Mouse (Mus musculus) splenic B cell, adult 2 months (primary cell): ENCODE results near the gene Esyt2.
A peak's percentile ranks its signal among the peaks of the same experiment; 100 is the strongest.

Experiments
- DNase-seq: peaks from one replicate; pipeline ENCODE4 v3.0.0-alpha.2; 2011; ENCODE audit warnings: low read depth, low spot score
- H3K27me3 ChIP-seq: 2 replicates; pipeline ENCODE4 v1.6.1; 2012; ENCODE audit warnings: mild to moderate bottlenecking, low read length, moderate library complexity, mixed read lengths; ENCODE audit not compliant: control insufficient read depth, poor library complexity, insufficient read depth, severe bottlenecking
- H3K36me3 ChIP-seq: 2 replicates; pipeline ENCODE4 v1.6.1; 2012; ENCODE audit warnings: mild to moderate bottlenecking, low read length, moderate library complexity, mixed read lengths; ENCODE audit not compliant: control insufficient read depth, poor library complexity, insufficient read depth, severe bottlenecking

Gene Esyt2

DNA sequence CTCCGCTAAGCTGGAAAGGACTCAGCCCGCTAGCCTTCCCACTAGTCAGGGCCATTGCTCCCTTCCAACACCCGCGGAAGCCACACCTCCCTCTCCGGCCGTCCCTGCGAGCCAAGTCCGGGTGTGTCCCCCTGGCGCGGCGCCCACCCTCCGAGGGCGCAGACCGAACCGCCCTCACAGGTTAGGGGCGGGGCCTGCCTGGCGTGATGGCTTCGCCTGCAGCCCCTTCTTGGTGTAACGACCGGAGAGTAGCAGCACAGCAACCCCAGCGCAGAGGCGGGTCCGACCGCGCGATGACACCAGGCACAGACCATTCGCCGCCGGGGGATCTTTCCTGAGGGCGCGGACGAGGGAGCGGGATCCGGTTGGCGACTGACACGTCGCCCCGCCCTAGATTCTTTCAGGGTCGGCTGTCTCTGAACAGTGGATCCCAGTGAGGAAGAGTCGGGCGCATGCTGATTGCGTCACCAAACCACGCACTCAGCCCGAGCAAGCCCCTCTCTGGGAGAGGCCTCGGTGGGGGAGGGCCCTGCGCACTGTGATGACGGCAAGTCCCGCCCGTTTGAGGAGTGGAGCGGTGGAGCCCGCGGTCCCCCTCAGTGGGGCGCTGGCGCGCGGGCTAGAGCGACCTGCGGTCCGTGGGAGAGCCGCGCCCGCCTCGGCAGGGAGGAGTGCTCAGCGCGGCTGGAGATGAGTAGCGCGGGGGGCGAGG, at the start of gene Esyt2:
TSS of gene Esyt2 (plus strand) at position 544 of the 712 bp plus-strand sequence.
- no peaks in the 10 kb centered on the region for H3K27me3 ChIP-seq
- H3K36me3 ChIP-seq: no peaks in the 10 kb centered on the region
- DNase-seq: peak; percentile 98

DNA sequence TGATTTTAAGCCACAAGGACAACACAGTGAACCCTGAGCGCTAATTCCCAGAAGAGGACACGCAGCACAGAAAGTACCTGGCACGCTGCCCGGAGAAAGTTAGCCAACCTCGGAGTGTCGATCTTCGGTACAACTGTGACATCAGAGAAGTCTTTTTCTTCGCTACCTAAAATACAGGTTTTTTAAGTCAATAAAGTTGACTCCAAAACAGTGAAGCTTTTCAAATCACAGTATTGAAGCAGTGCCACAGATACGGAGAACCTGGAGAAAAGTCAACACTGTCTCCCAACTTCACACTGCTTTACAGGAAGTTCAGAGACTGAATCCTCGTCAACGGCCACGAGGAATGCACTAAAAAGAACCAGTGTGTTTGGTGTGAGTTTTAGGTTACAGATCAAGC, 49.4 kb upstream of the Esyt2 start:
- DNase-seq: no peak
- H3K36me3 ChIP-seq: no peaks in the 10 kb centered on the region
- no peaks in the 10 kb centered on the region for H3K27me3 ChIP-seq

DNA sequence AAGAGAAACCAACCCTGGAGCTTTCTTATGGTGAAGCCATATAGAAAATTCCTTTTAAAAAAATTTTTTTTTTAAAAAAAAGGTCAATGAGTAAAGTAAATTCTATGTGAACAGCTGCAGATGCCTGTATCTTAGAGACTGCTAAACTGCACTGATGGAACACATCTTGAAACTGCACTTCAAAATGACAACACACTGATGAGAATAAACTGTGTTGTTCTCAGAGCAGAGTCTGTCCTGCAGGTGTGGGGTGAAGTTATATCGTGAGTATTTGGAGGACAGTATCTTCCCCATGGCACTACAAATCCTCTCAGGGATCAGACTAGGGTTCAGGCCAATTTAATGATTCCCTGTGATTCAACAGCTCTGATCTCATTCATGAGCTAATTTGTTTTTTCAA, 48.9 kb upstream of the Esyt2 start:
- H3K36me3 ChIP-seq: no peaks in the 10 kb centered on the region
- no peaks in the 10 kb centered on the region for H3K27me3 ChIP-seq
- no peak for DNase-seq

DNA sequence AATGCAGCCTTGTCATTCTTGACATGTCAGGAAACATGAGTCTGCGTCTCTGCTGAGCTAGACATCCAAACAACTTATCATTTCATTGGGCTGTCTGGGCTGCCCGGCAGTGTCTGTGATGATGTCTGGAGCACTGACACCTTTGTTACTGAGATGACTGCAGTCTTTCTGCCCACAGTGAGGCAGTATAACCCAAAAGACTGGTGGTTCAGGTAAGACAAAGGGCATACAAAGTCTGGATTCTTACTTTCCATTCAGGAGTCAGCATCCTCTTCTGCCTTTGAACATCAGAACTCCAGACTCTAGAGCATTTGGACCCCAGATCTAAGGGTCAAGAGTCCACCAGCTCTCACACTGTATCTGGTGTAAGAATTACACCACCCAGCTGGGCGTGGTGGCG, 45.6 kb upstream of the Esyt2 start:
- peak; percentile 40 for DNase-seq
- Histone ChIP-seq H3K36me3 (no peaks in the 10 kb centered on the region), H3K27me3 (no peaks in the 10 kb centered on the region)

DNA sequence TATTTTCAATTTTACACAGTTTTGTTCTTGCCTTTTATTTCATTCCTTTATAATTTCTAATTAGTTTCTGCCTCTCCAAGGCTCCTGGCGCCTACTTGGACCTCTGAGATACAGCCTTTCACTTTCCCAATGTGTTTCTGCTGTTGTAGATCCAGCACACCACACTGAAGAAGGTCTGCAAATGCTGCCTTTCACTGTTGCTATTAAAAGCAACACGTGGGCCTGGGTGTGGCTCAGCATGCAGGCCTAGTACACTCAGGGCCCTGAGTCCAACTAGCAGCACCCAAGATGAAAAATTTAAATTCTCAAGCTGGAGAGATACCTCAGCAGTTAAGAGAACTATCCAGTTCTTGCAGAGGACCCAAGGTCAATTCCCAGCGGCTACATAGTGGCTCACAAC, 44.3 kb upstream of the Esyt2 start:
- Histone ChIP-seq H3K36me3 (no peaks in the 10 kb centered on the region), H3K27me3 (no peaks in the 10 kb centered on the region)
- DNase-seq: no peak

DNA sequence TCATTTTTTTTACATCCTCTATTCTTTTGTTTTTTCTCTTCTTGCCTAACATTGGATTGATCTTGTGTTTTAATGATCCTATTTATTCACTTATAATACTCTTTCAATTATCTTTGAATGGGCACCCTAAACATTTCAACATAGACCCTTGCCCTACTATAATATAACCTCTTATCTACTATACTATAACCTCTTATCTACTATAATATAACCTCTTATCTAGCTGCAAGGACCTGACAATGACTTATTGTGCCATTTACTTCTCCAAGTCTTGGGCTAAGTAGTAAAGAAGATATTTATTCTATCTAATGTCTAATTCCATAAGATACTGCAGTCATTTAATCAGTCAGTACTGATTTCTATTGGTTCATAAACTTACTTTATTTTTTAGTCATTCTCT, 42.6 kb upstream of the Esyt2 start:
- H3K36me3 ChIP-seq: no peaks in the 10 kb centered on the region; the same call in 1 of the 2 replicates
- H3K27me3 ChIP-seq: no peaks in the 10 kb centered on the region
- DNase-seq: no peak

DNA sequence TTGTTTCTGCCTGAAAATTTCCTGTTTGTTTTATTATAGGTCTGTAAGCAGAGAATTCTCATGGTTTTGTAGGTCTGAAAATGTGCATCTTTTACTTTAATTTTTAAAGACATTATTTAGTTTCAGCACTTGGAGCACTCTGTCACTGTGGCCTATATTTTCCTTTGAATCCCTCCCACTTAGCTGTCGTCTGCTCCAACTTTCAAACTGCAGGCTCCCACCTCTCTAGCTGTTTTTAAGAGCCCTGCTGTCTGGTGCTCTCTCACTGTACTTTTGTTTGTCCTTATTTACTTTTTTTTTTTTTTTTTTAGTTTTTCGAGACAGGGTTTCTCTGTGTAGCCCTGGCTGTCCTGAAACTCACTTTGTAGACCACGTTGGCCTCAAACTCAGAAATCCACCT, 42.2 kb upstream of the Esyt2 start:
- H3K36me3 ChIP-seq: no peaks in the 10 kb centered on the region; the same call in 1 of the 2 replicates
- no peak for DNase-seq
- no peaks in the 10 kb centered on the region for H3K27me3 ChIP-seq

DNA sequence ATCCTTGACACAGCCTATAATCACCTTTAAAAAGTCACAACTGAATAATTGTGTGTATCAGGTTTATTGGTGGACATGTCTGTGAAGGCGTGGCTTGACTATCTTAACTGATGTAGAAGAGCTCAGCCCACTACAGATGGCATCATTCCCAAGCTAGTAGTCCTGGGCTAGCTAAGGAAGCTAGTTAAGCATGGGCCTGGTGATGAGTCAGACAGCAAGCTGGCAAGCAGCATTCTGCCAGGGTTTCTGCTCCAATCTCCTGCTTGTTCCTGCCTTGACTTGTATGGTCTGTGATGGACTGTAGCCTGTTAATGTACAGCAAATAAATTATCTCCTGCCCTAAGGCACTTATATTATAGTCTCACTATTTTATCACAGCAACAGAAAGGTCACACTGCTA, 36.4 kb upstream of the Esyt2 start:
- no peak for DNase-seq
- H3K36me3 ChIP-seq: no peaks in the 10 kb centered on the region; the same call in 1 of the 2 replicates
- H3K27me3 ChIP-seq: no peaks in the 10 kb centered on the region

DNA sequence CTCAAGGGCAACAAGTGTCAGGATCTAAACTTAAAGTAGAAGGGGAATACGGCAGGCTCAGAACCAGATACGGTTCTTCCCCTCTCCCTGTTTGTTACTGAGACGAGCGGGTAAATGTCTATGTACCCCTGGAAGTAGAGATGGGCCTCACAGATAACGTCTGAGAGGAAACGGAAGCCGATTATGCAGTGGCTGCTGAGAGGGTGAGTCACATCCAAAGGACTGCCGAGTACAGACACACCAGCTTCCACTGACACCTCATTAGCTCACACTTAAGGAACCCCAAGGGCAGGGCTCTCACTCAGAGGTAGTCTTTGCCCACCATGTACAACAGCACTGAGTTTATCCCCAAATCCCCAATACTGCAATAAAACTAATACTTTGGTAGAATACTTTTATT, 26.3 kb upstream of the Esyt2 start:
- Histone ChIP-seq H3K36me3 (no peaks in the 10 kb centered on the region), H3K27me3 (no peaks in the 10 kb centered on the region)
- DNase-seq: no peak

DNA sequence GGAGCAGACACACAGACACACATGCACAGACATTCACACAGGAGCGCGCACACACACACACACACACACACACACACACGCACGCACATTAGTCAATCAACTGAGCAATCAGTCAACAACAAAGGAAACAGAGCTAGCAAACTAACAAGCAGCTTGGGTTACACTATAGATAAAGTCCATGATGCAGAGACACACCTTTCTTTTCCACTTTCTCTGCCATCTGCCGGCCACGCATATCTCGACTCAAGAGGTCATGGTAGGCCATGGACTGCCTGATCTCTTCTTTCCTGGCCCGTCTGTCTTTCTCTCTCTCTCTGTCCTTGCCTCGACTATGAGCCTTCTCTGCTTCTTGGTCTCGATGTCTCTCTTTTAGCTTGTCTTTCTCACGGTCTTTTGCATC, 25.4 kb upstream of the Esyt2 start:
- H3K27me3 ChIP-seq: no peaks in the 10 kb centered on the region
- DNase-seq: no peak
- no peaks in the 10 kb centered on the region for H3K36me3 ChIP-seq

DNA sequence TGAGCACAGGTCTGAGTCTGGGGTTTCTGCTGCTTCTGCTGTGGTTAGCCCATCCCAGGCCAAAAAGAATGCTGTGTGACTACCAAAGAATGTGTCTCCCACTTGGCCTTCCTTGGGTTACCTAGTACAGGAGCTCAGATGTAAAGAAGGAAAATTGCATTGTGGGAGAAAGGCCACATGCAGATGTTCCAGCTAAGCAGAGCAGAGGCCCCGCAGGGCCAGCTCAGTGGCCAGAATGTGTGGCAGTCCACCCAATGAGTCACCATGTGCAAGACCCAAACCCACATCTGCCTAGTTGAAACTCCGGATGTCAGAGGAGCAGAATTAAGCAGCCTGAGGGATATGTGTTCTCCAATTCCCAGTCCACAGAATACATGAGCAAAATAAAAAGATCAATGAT, 22.7 kb upstream of the Esyt2 start:
- DNase-seq: no peak
- H3K27me3 ChIP-seq: no peaks in the 10 kb centered on the region
- no peaks in the 10 kb centered on the region for H3K36me3 ChIP-seq

DNA sequence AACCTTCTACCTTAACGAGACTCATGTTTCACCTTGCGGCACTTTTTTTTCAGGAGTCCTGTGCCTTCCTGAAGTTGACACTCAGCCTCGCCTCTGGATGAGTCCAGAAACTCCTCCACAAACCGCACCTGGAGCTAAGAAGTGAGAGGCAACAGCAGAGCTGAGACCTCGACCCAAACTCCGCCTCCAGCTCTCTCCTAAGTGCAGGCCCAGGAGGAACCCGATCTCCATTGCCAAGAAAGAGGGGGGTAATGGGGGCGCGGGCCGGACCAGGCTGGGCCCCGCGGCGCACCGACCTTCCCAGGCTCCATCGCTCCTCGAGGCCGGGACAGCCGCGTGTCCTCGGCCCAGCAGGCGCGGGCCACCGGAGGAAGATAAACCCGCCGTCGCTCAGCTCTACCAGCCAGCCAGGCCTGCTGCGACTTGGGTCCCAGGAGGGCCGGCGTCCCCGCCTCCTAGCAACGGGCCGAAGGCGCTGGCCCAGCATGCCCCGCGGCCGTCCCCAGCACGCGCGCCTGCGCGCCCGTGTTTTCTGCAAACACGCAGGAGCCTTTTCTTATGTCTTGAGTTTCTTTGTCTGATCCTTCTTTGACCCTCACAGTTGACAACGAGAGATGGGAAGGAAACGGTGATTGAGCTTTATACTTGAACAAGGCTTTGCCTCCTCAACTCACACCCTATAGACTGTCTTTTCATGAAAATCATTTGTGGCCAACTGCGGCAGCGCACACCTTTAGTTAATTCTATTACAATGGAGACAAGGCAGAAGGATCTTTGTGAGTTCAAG, 18.2 kb upstream of the Esyt2 start, which contains the start of gene Wdr60:
TSS of gene Wdr60 (minus strand) at position 468 of the 787 bp plus-strand sequence.
- peak; percentile 84 for DNase-seq
- Histone ChIP-seq H3K27me3 (no peaks in the 10 kb centered on the region), H3K36me3 (no peaks in the 10 kb centered on the region)

DNA sequence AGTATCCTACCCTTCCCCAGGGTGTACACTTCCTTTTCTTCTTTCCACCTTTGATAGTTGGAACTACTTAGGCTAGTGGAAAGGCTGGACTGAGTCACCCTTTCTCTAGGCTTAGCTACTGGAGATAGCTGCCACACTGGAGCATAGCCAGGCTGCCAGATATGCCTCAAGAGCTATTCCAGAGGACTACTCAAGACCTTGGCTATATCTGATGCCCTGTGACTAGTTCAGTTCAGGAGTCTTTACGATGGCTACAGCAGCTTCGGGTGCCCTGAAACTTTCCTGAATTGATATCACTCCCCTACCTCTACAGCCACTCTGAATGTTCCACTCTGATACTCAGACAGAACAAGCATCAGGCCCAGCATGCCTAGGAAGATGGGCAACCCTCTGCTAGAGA, 16.2 kb upstream of the Esyt2 start:
- Histone ChIP-seq H3K27me3 (no peaks in the 10 kb centered on the region), H3K36me3 (no peaks in the 10 kb centered on the region)
- no peak for DNase-seq

DNA sequence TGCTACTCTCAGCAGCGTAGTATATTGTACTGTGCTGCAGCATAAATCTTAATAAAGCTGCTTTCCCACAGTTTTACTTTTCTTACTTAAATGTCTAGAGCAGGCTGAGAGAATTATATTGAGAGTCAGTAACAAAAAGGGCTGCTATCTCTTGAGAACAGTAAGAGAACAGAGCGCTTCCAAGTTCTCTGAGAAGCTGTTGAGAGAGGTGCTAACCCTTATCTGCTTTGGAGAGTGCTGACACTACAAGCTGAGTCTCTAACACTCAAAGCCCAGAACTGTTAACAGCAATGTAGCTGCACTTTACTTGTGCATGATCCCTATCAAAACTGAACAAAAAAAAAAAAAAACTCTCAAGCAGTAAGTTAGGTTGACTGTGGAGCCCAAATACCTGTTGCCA, 15.7 kb upstream of the Esyt2 start:
- Histone ChIP-seq H3K36me3 (no peaks in the 10 kb centered on the region), H3K27me3 (no peaks in the 10 kb centered on the region)
- DNase-seq: no peak

DNA sequence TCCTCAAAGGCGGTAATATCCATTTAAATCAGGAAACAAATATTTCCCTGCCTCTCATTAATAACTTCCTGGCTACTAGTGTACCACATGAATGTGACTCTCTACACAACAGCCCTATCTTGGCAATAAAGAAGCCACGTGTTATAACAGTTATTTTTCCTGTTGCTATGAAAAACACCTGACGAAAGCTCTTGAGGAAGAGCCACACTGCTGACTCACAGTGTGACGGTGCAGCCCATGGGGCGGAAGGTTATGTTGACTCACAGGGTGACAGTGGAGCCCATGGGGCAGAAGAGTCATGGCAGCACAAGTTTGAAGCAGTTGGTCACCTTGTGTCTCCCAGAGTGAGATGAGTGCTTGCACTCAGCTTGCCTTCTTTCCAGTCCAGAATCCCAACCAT, 11.5 kb upstream of the Esyt2 start:
- no peaks in the 10 kb centered on the region for H3K36me3 ChIP-seq
- H3K27me3 ChIP-seq: no peaks in the 10 kb centered on the region
- DNase-seq: no peak
